Mouse (Mus musculus) kidney, postnatal 0 days (tissue): Measurements from ENCODE around the gene Pold1. TPM values are rescaled to one million over a fixed set of nuclear protein-coding genes. Genes with fewer than 3 reads are reported as not detected.
A peak's percentile ranks its signal among the peaks of the same experiment; 100 is the strongest.

ENCODE experiments used
- ATAC-seq: fragments of 200-750 bp; cut with Nextera tagmentation; replicated peaks from 2 replicates; pipeline ENCODE4 v1.8.0; 2017; ENCODE audit warnings: low read depth, moderate number of reproducible peaks, moderate TSS enrichment, moderate library complexity; ENCODE audit not compliant: low FRiP score
- DNase-seq: peaks from one replicate; pipeline ENCODE4 v3.0.0-alpha.2; 2016; ENCODE audit warnings: low spot score
- H3K27ac ChIP-seq: fragments of 300-500 bp; sonication (generic); 2 replicates; pipeline ENCODE4 v1.5.1; 2014; ENCODE audit warnings: mild to moderate bottlenecking
- H3K27me3 ChIP-seq: fragments of 300-500 bp; sonication (generic); 2 replicates; pipeline ENCODE4 v1.6.1; 2014; ENCODE audit warnings: low read length, mixed read lengths; ENCODE audit not compliant: insufficient read depth
- H3K36me3 ChIP-seq: fragments of 300-500 bp; sonication (generic); 2 replicates; pipeline ENCODE4 v1.6.1; 2014; ENCODE audit warnings: low read length, mixed read lengths; ENCODE audit not compliant: insufficient read depth
- H3K4me1 ChIP-seq: fragments of 300-500 bp; sonication (generic); replicated peaks from 2 replicates; pipeline ENCODE4 v1.6.1; 2014; ENCODE audit warnings: antibody characterized with exemption, low read length, mixed read lengths; ENCODE audit not compliant: insufficient read depth
- H3K4me2 ChIP-seq: fragments of 300-500 bp; sonication (generic); 2 replicates; pipeline ENCODE4 v1.6.1; 2014; ENCODE audit warnings: mild to moderate bottlenecking, low read length, moderate library complexity, mixed read lengths
- H3K4me3 ChIP-seq: fragments of 300-500 bp; sonication (generic); replicated peaks from 2 replicates; pipeline ENCODE4 v1.5.1; 2014; ENCODE audit warnings: low read depth, low read length
- H3K9ac ChIP-seq: fragments of 300-500 bp; sonication (generic); 2 replicates; pipeline ENCODE4 v1.6.1; 2014; ENCODE audit warnings: low read depth, low read length
- H3K9me3 ChIP-seq: fragments of 300-500 bp; sonication (generic); replicated peaks from 2 replicates; pipeline ENCODE4 v1.6.1; 2016; ENCODE audit warnings: low read length, inconsistent platforms, mixed read lengths
- CTCF ChIP-seq: IDR thresholded peaks from 2 replicates; pipeline ENCODE4 v1.5.1; 2016; ENCODE audit warnings: antibody characterized with exemption, low read depth, mild to moderate bottlenecking, moderate library complexity
- WGBS: fragments of 180-500 bp; shearing (Covaris S2); extraction: QIAGEN DNeasy Blood & Tissue Kit; methylation state at CpG from one replicate; pipeline ENCODE4 v1.1.7; 2014; 5-methylcytosine and 5-hydroxymethylcytosine counted together
- microRNA-seq: library from miRNA; unstranded; fragments of <30 nt; microRNA quantifications from one replicate; pipeline ENCODE4, GENCODE M21; 2016
- polyA plus RNA-seq: library from polyadenylated mRNA; unstranded; fragments of >200 nt; fragmentation: Nextera tagmentation; extraction: Ambion mirVana; gene quantifications from 2 replicates; pipeline ENCODE4 v1.2.1, GENCODE M21; 2015

The Pold1 gene
- polyA plus RNA-seq, 1 experiment from 2014 or later, result 38.0 TPM

GRCm38 (mm10) chr7:44486927-44487575, 61.6 kb downstream of the Pold1 start:
- DNase-seq, result no peak
- no peak for TF ChIP-seq CTCF
- no peak overlapping the region for H3K9ac ChIP-seq
- no peak overlapping the region for H3K4me2 ChIP-seq
- no peaks in the 10 kb centered on the region for H3K4me1 ChIP-seq
- no peaks in the 10 kb centered on the region for H3K27me3 ChIP-seq
- no peak for ATAC-seq
- 66% methylated on average over 13 of the region's 13 CpGs for WGBS
- H3K4me3 ChIP-seq, result no peak overlapping the region
- H3K36me3 ChIP-seq, result peaks cover 32% of the 10 kb centered on the region
- H3K9me3 ChIP-seq, result no peaks in the 10 kb centered on the region
- no peak overlapping the region for H3K27ac ChIP-seq

- no peak for DNase-seq
- Histone ChIP-seq H3K36me3 (peaks cover 18% of the 10 kb centered on the region), H3K9me3 (no peaks in the 10 kb centered on the region), H3K4me1 (no peaks in the 10 kb centered on the region), H3K27ac (no peak overlapping the region), H3K9ac (no peak overlapping the region), H3K27me3 (no peaks in the 10 kb centered on the region), H3K4me3 (no peak overlapping the region), H3K4me2 (no peak overlapping the region)
- no peak for TF ChIP-seq CTCF
- 77% methylated on average over 7 of the region's 7 CpGs for WGBS
- ATAC-seq, result no peak
Observed at GRCm38 (mm10) chr7:44485572-44486195, 63.0 kb downstream of the Pold1 start.

GRCm38 (mm10) chr7:44484841-44485571, 63.6 kb downstream of the Pold1 start:
- no peak overlapping the region for H3K4me3 ChIP-seq
- H3K9ac ChIP-seq, result no peak overlapping the region
- ATAC-seq (peak; percentile 73), DNase-seq (peak; percentile 78)
- H3K27me3 ChIP-seq, result no peaks in the 10 kb centered on the region
- no peak overlapping the region for H3K4me2 ChIP-seq
- peaks cover 12% of the 10 kb centered on the region; the same call in 1 of the 2 replicates for H3K36me3 ChIP-seq
- H3K9me3 ChIP-seq, result no peaks in the 10 kb centered on the region
- H3K4me1 ChIP-seq, result no peaks in the 10 kb centered on the region
- peak; percentile 98 for TF ChIP-seq CTCF
- no peak overlapping the region for H3K27ac ChIP-seq
- WGBS, result 39% methylated on average over 5 of the region's 5 CpGs

GRCm38 (mm10) chr7:44484109-44484508, 64.5 kb downstream of the Pold1 start:
- WGBS, result 91% methylated on average over 1 of the region's 1 CpGs
- no peaks in the 10 kb centered on the region for H3K9me3 ChIP-seq
- no peak overlapping the region for H3K4me3 ChIP-seq
- H3K27ac ChIP-seq, result no peak overlapping the region
- H3K4me2 ChIP-seq, result no peak overlapping the region
- ATAC-seq (no peak), DNase-seq (no peak)
- H3K36me3 ChIP-seq, result peaks cover 9% of the 10 kb centered on the region; the same call in 1 of the 2 replicates
- no peak for TF ChIP-seq CTCF
- no peaks in the 10 kb centered on the region for H3K4me1 ChIP-seq
- H3K27me3 ChIP-seq, result 0 out of 2 replicates have a peak, but pooled peaks cover 5% of the 10 kb centered on the region
- H3K9ac ChIP-seq, result no peak overlapping the region

GRCm38 (mm10) chr7:44482836-44483435, 65.7 kb downstream of the Pold1 start:
- ATAC-seq, result no peak
- H3K4me3 ChIP-seq, result no peak overlapping the region
- WGBS, result 58% methylated on average over 3 of the region's 3 CpGs
- no peaks in the 10 kb centered on the region for H3K9me3 ChIP-seq
- 0 out of 2 replicates have a peak, but pooled peaks cover 5% of the 10 kb centered on the region for H3K27me3 ChIP-seq
- no peak overlapping the region for H3K27ac ChIP-seq
- H3K36me3 ChIP-seq, result no peaks in the 10 kb centered on the region
- DNase-seq, result no peak
- no peaks in the 10 kb centered on the region for H3K4me1 ChIP-seq
- no peak overlapping the region for H3K4me2 ChIP-seq
- H3K9ac ChIP-seq, result no peak overlapping the region
- TF ChIP-seq CTCF, result no peak

Small RNA genes within 50 kb of the gene (microRNA-seq; reads per million reads assigned to microRNA genes)
- not detected for gene Mir7053

Other genes with a start within 250 kb of the Pold1 start
- 5.1 and 6.0 TPM in 2 replicates for gene Clec11a, start 241.9 kb downstream of the Pold1 start, polyA plus RNA-seq
- gene Shank1, start 238.6 kb downstream of the Pold1 start, polyA plus RNA-seq, result 0.68 and 1.1 TPM in 2 replicates
- gene Syt3, start 164.7 kb downstream of the Pold1 start, polyA plus RNA-seq, result 3.3 and 3.5 TPM in 2 replicates
- 1.3 and 1.4 TPM in 2 replicates for gene 1700008O03Rik, start 163.0 kb downstream of the Pold1 start, polyA plus RNA-seq
- gene Lrrc4b, start 119.8 kb downstream of the Pold1 start, polyA plus RNA-seq, result 0.26 and 0.42 TPM in 2 replicates
- gene Aspdh, start 83.5 kb downstream of the Pold1 start, polyA plus RNA-seq, result 5.4 and 5.8 TPM in 2 replicates
- 51.1 and 52.4 TPM in 2 replicates for gene Josd2, start 80.9 kb downstream of the Pold1 start, polyA plus RNA-seq
- gene Emc10, start 52.3 kb downstream of the Pold1 start, polyA plus RNA-seq, result 113 and 136 TPM in 2 replicates
- gene Fam71e1, start 52.3 kb downstream of the Pold1 start, polyA plus RNA-seq, result 17.1 and 19.2 TPM in 2 replicates
- 0.08 and 0.11 TPM in 2 replicates for gene Mybpc2, start 24.2 kb downstream of the Pold1 start, polyA plus RNA-seq
- 0.04 and 0.14 TPM in 2 replicates for gene Spib, start 16.8 kb downstream of the Pold1 start, polyA plus RNA-seq
- gene Nr1h2, start 5.1 kb upstream of the Pold1 start, polyA plus RNA-seq, result 80.6 and 83.0 TPM in 2 replicates
- 376 and 408 TPM in 2 replicates for gene Napsa, start 23.5 kb upstream of the Pold1 start, polyA plus RNA-seq
- gene Kcnc3, start 41.8 kb upstream of the Pold1 start, polyA plus RNA-seq, result 0.26 and 0.30 TPM in 2 replicates
- gene Myh14, start 122.0 kb upstream of the Pold1 start, polyA plus RNA-seq, result 2.5 and 3.6 TPM in 2 replicates
- gene Izumo2, start 159.9 kb upstream of the Pold1 start, polyA plus RNA-seq, result not detected in 2 replicates
- gene Vrk3, start 199.6 kb upstream of the Pold1 start, polyA plus RNA-seq, result 45.3 and 49.3 TPM in 2 replicates
- 0.87 and 0.89 TPM in 2 replicates for gene Zfp473, start 202.2 kb upstream of the Pold1 start, polyA plus RNA-seq